Mouse (Mus musculus) c-Kit-positive CD71-positive TER-119-negative erythroid progenitor cells, embryonic 14.5 days (primary cell): ENCODE measurements at regions not wholly inside any gene's neighbourhood (a gene's known extent, or its start where the extent isn't known, plus 50 kb on each side); places are given as distances from the start of the nearest gene placed in this dataset.
A peak's percentile ranks its signal among the peaks of the same experiment; 100 is the strongest.
"Not testable (repeated sequence)": the region's sequence is repeated elsewhere in the genome, so short reads cannot be mapped to it uniquely, and the experiment has no call there.

Source experiments
- DNase-seq: peaks from one replicate; pipeline ENCODE4 v3.0.0-alpha.2; 2013; ENCODE audit warnings: low read depth

- no peak for DNase-seq
These were observed 291.8 kb downstream of the Tox3 start for GRCm38 (mm10) chr8:90056331-90056730.

GRCm38 (mm10) chr8:90046779-90047178 lies 301.4 kb downstream of the Tox3 start:
- DNase-seq: no peak

GRCm38 (mm10) chr8:90036436-90036835 lies 311.7 kb downstream of the Tox3 start:
- no peak for DNase-seq

GRCm38 (mm10) chr8:90032572-90032971 lies 315.6 kb downstream of the Tox3 start:
- DNase-seq: no peak

- no peak for DNase-seq
These were observed 316.9 kb downstream of the Tox3 start for GRCm38 (mm10) chr8:90031220-90031619.

GRCm38 (mm10) chr8:90017958-90018357 lies 330.2 kb downstream of the Tox3 start:
- DNase-seq: not testable (repeated sequence)

- no peak for DNase-seq
These were observed 334.4 kb downstream of the Tox3 start for GRCm38 (mm10) chr8:90013755-90014154.

GRCm38 (mm10) chr8:90011682-90012409 lies 336.3 kb downstream of the Tox3 start:
- no peak for DNase-seq

GRCm38 (mm10) chr8:90009431-90009830 lies 338.7 kb downstream of the Tox3 start:
- DNase-seq: no peak

GRCm38 (mm10) chr8:90000899-90001640 lies 347.1 kb downstream of the Tox3 start:
- peak; percentile 27 for DNase-seq

- DNase-seq: no peak
These were observed 354.4 kb downstream of the Tox3 start for GRCm38 (mm10) chr8:89993743-89994142.

GRCm38 (mm10) chr8:89983859-89984258 lies 364.3 kb downstream of the Tox3 start:
- DNase-seq: no peak

GRCm38 (mm10) chr8:89982551-89982950 lies 365.6 kb downstream of the Tox3 start:
- no peak for DNase-seq

- DNase-seq: no peak
These were observed 366.8 kb downstream of the Tox3 start for GRCm38 (mm10) chr8:89981320-89981719.

- no peak for DNase-seq
These were observed 367.7 kb downstream of the Tox3 start for GRCm38 (mm10) chr8:89980441-89980840.

- DNase-seq: no peak
These were observed 385.3 kb downstream of the Tox3 start for GRCm38 (mm10) chr8:89962799-89963198.

- no peak for DNase-seq
These were observed 390.7 kb downstream of the Tox3 start for GRCm38 (mm10) chr8:89957486-89957885.

- DNase-seq: no peak
These were observed 391.6 kb downstream of the Tox3 start for GRCm38 (mm10) chr8:89956482-89957020.

GRCm38 (mm10) chr8:89938836-89939235 lies 409.3 kb downstream of the Tox3 start:
- no peak for DNase-seq

GRCm38 (mm10) chr8:89934521-89934920 lies 413.6 kb downstream of the Tox3 start:
- no peak for DNase-seq

GRCm38 (mm10) chr8:89926666-89927232 lies 421.4 kb downstream of the Tox3 start:
- DNase-seq: no peak

GRCm38 (mm10) chr8:89924697-89925096 lies 423.4 kb downstream of the Tox3 start:
- not testable (repeated sequence) for DNase-seq

- DNase-seq: no peak
These were observed 434.1 kb downstream of the Tox3 start for GRCm38 (mm10) chr8:89914076-89914475.
